Mouse (Mus musculus): ENCODE data around the gene Cryzl1. TPM values are rescaled to one million over a fixed set of nuclear protein-coding genes. Genes with fewer than 3 reads are reported as not detected.

The Cryzl1 gene
- polyA plus RNA-seq, 1 experiment from 2014 or later: 70.1 TPM

- Histone ChIP-seq H3K36me3 (no peaks in the 10 kb centered on the region), H3K27me3 (no peaks in the 10 kb centered on the region), H3K9me3 (no peaks in the 10 kb centered on the region), H3K27ac (no peak overlapping the region), H3K9ac (no peak overlapping the region), H3K4me2 (replicated peaks) (no peak overlapping the region), H3K4me1 (peaks cover 30% of the 10 kb centered on the region), H3K4me3 (no peak overlapping the region)
- no peak for ATAC-seq (ENCODE audit: insufficient number of reproducible peaks, insufficient read depth, low FRiP score, low TSS enrichment)
- 45% methylated on average over 7 of the region's 7 CpGs for WGBS
Measured at GRCm38 (mm10) chr16:91762476-91762875, 33.7 kb upstream of the Cryzl1 start.

GRCm38 (mm10) chr16:91761761-91762160, 33.0 kb upstream of the Cryzl1 start:
- Histone ChIP-seq H3K4me3 (no peak overlapping the region), H3K36me3 (no peaks in the 10 kb centered on the region), H3K4me1 (peaks cover 36% of the 10 kb centered on the region), H3K4me2 (replicated peaks) (no peak overlapping the region), H3K27ac (no peak overlapping the region), H3K27me3 (no peaks in the 10 kb centered on the region), H3K9me3 (no peaks in the 10 kb centered on the region), H3K9ac (no peak overlapping the region)
- 80% methylated on average over 3 of the region's 3 CpGs for WGBS
- no peak for ATAC-seq (ENCODE audit: insufficient number of reproducible peaks, insufficient read depth, low FRiP score, low TSS enrichment)

- H3K9ac ChIP-seq: no peak overlapping the region
- H3K9me3 ChIP-seq: no peaks in the 10 kb centered on the region
- no peak overlapping the region for H3K27ac ChIP-seq
- H3K36me3 ChIP-seq: no peaks in the 10 kb centered on the region
- 84% methylated on average over 9 of the region's 9 CpGs for WGBS
- H3K4me2 ChIP-seq (replicated peaks): no peak overlapping the region
- no peak for ATAC-seq (ENCODE audit: insufficient number of reproducible peaks, insufficient read depth, low FRiP score, low TSS enrichment)
- no peaks in the 10 kb centered on the region for H3K27me3 ChIP-seq
- peaks cover 36% of the 10 kb centered on the region for H3K4me1 ChIP-seq
- no peak overlapping the region for H3K4me3 ChIP-seq
Measured at GRCm38 (mm10) chr16:91761202-91761601, 32.4 kb upstream of the Cryzl1 start.

- ATAC-seq (ENCODE audit: insufficient number of reproducible peaks, insufficient read depth, low FRiP score, low TSS enrichment): no peak
- 91% methylated on average over 6 of the region's 6 CpGs for WGBS
- H3K4me3 ChIP-seq: no peak overlapping the region
- H3K4me1 ChIP-seq: peaks cover 25% of the 10 kb centered on the region
- H3K27me3 ChIP-seq: no peaks in the 10 kb centered on the region
- no peak overlapping the region for H3K27ac ChIP-seq
- H3K9ac ChIP-seq: no peak overlapping the region
- H3K36me3 ChIP-seq: no peaks in the 10 kb centered on the region
- no peaks in the 10 kb centered on the region for H3K9me3 ChIP-seq
- no peak overlapping the region for H3K4me2 ChIP-seq (replicated peaks)
Measured at GRCm38 (mm10) chr16:91754957-91755356, 26.2 kb upstream of the Cryzl1 start.

GRCm38 (mm10) chr16:91753611-91754010, 24.8 kb upstream of the Cryzl1 start:
- H3K27me3 ChIP-seq: no peaks in the 10 kb centered on the region
- no peak overlapping the region for H3K27ac ChIP-seq
- H3K9ac ChIP-seq: no peak overlapping the region
- no peaks in the 10 kb centered on the region for H3K9me3 ChIP-seq
- WGBS: 82% methylated on average over 4 of the region's 4 CpGs
- ATAC-seq (ENCODE audit: insufficient number of reproducible peaks, insufficient read depth, low FRiP score, low TSS enrichment): no peak
- H3K4me3 ChIP-seq: no peak overlapping the region
- H3K4me2 ChIP-seq (replicated peaks): no peak overlapping the region
- H3K4me1 ChIP-seq: peaks cover 25% of the 10 kb centered on the region
- no peaks in the 10 kb centered on the region for H3K36me3 ChIP-seq

- H3K4me1 ChIP-seq: peaks cover 21% of the 10 kb centered on the region
- no peak overlapping the region for H3K27ac ChIP-seq
- 82% methylated on average over 13 of the region's 13 CpGs for WGBS
- no peak overlapping the region for H3K9ac ChIP-seq
- no peaks in the 10 kb centered on the region for H3K9me3 ChIP-seq
- no peaks in the 10 kb centered on the region for H3K27me3 ChIP-seq
- H3K36me3 ChIP-seq: no peaks in the 10 kb centered on the region
- no peak overlapping the region for H3K4me2 ChIP-seq (replicated peaks)
- no peak for ATAC-seq (ENCODE audit: insufficient number of reproducible peaks, insufficient read depth, low FRiP score, low TSS enrichment)
- H3K4me3 ChIP-seq: no peak overlapping the region
Measured at GRCm38 (mm10) chr16:91751644-91752385, 23.0 kb upstream of the Cryzl1 start.

- Histone ChIP-seq H3K4me3 (no peak overlapping the region), H3K9me3 (no peaks in the 10 kb centered on the region), H3K4me2 (replicated peaks) (no peak overlapping the region), H3K27me3 (no peaks in the 10 kb centered on the region), H3K9ac (no peak overlapping the region), H3K36me3 (no peaks in the 10 kb centered on the region), H3K4me1 (peaks cover 32% of the 10 kb centered on the region), H3K27ac (no peak overlapping the region)
- WGBS: 87% methylated on average over 6 of the region's 6 CpGs
- no peak for ATAC-seq (ENCODE audit: insufficient number of reproducible peaks, insufficient read depth, low FRiP score, low TSS enrichment)
Measured at GRCm38 (mm10) chr16:91747567-91747966, 18.8 kb upstream of the Cryzl1 start.

GRCm38 (mm10) chr16:91746101-91746950, 17.6 kb upstream of the Cryzl1 start:
- H3K27me3 ChIP-seq: no peaks in the 10 kb centered on the region
- 19% methylated on average over 14 of the region's 14 CpGs for WGBS
- no peak overlapping the region for H3K9ac ChIP-seq
- H3K9me3 ChIP-seq: no peaks in the 10 kb centered on the region
- peak overlapping the region; percentile 67 for H3K27ac ChIP-seq
- peak; percentile 90 for ATAC-seq (ENCODE audit: insufficient number of reproducible peaks, insufficient read depth, low FRiP score, low TSS enrichment)
- peak overlapping the region; percentile 13 for H3K4me2 ChIP-seq (replicated peaks)
- no peaks in the 10 kb centered on the region for H3K36me3 ChIP-seq
- H3K4me3 ChIP-seq: no peak overlapping the region
- H3K4me1 ChIP-seq: peaks cover 26% of the 10 kb centered on the region

- 63% methylated on average over 7 of the region's 7 CpGs for WGBS
- no peaks in the 10 kb centered on the region for H3K27me3 ChIP-seq
- H3K27ac ChIP-seq: no peak overlapping the region
- H3K4me1 ChIP-seq: peaks cover 39% of the 10 kb centered on the region
- no peak for ATAC-seq (ENCODE audit: insufficient number of reproducible peaks, insufficient read depth, low FRiP score, low TSS enrichment)
- no peaks in the 10 kb centered on the region for H3K36me3 ChIP-seq
- H3K9ac ChIP-seq: no peak overlapping the region
- no peak overlapping the region for H3K4me3 ChIP-seq
- H3K9me3 ChIP-seq: no peaks in the 10 kb centered on the region
- H3K4me2 ChIP-seq (replicated peaks): no peak overlapping the region
Measured at GRCm38 (mm10) chr16:91743055-91743454, 14.3 kb upstream of the Cryzl1 start.

- H3K27me3 ChIP-seq: no peaks in the 10 kb centered on the region
- no peaks in the 10 kb centered on the region for H3K36me3 ChIP-seq
- peaks cover 36% of the 10 kb centered on the region for H3K4me1 ChIP-seq
- H3K4me2 ChIP-seq (replicated peaks): no peak overlapping the region
- WGBS: 60% methylated on average over 7 of the region's 7 CpGs
- no peak for ATAC-seq (ENCODE audit: insufficient number of reproducible peaks, insufficient read depth, low FRiP score, low TSS enrichment)
- no peak overlapping the region for H3K4me3 ChIP-seq
- H3K9ac ChIP-seq: no peak overlapping the region
- no peaks in the 10 kb centered on the region for H3K9me3 ChIP-seq
- no peak overlapping the region for H3K27ac ChIP-seq
Measured at GRCm38 (mm10) chr16:91740918-91741255, 12.1 kb upstream of the Cryzl1 start.

GRCm38 (mm10) chr16:91740184-91740917, 11.6 kb upstream of the Cryzl1 start:
- H3K9ac ChIP-seq: no peak overlapping the region
- H3K4me1 ChIP-seq: peaks cover 30% of the 10 kb centered on the region
- H3K4me2 ChIP-seq (replicated peaks): no peak overlapping the region
- no peaks in the 10 kb centered on the region for H3K27me3 ChIP-seq
- WGBS: 61% methylated on average over 8 of the region's 8 CpGs
- no peak overlapping the region for H3K4me3 ChIP-seq
- no peaks in the 10 kb centered on the region for H3K36me3 ChIP-seq
- ATAC-seq (ENCODE audit: insufficient number of reproducible peaks, insufficient read depth, low FRiP score, low TSS enrichment): no peak
- H3K9me3 ChIP-seq: no peaks in the 10 kb centered on the region
- H3K27ac ChIP-seq: no peak overlapping the region

Measured in embryonic facial prominence, embryonic 12.5 days (tissue).